Mouse (Mus musculus) hindbrain, embryonic 13.5 days (tissue): ENCODE measurements around the gene Cdc6. TPM values are rescaled to one million over a fixed set of nuclear protein-coding genes. Genes with fewer than 3 reads are reported as not detected.
A peak's percentile ranks its signal among the peaks of the same experiment; 100 is the strongest.

Source experiments
- ATAC-seq: fragments of 200-750 bp; cut with Nextera tagmentation; 2 replicates; pipeline ENCODE4 v1.8.0; 2017; ENCODE audit warnings: moderate TSS enrichment; ENCODE audit not compliant: low FRiP score
- H3K27ac ChIP-seq: fragments of 300-500 bp; sonication (generic); 2 replicates; pipeline ENCODE4 v1.5.1; 2015; ENCODE audit warnings: inconsistent platforms, mild to moderate bottlenecking, moderate library complexity
- H3K27me3 ChIP-seq: fragments of 300-500 bp; sonication (generic); 2 replicates; pipeline ENCODE4 v1.6.1; 2015; ENCODE audit warnings: mild to moderate bottlenecking, inconsistent platforms
- H3K36me3 ChIP-seq: fragments of 300-500 bp; sonication (generic); 2 replicates; pipeline ENCODE4 v1.6.1; 2015; ENCODE audit warnings: mild to moderate bottlenecking, inconsistent platforms
- H3K4me1 ChIP-seq: fragments of 300-500 bp; sonication (generic); replicated peaks from 2 replicates; pipeline ENCODE4 v1.6.1; 2015; ENCODE audit warnings: inconsistent platforms
- H3K4me2 ChIP-seq: fragments of 300-500 bp; sonication (generic); 2 replicates; pipeline ENCODE4 v1.6.1; 2015; ENCODE audit warnings: inconsistent platforms, mild to moderate bottlenecking, moderate library complexity
- H3K4me3 ChIP-seq: fragments of 300-500 bp; sonication (generic); 2 replicates; pipeline ENCODE4 v1.5.1; 2015; ENCODE audit warnings: mild to moderate bottlenecking, inconsistent platforms
- H3K9ac ChIP-seq: fragments of 300-500 bp; sonication (generic); 2 replicates; pipeline ENCODE4 v1.6.1; 2015; ENCODE audit warnings: mild to moderate bottlenecking, inconsistent platforms
- H3K9me3 ChIP-seq: fragments of 300-500 bp; sonication (generic); 2 replicates; pipeline ENCODE4 v1.6.1; 2016; ENCODE audit warnings: inconsistent platforms
- WGBS: fragments of 180-500 bp; shearing (Covaris S2); methylation state at CpG from one replicate; pipeline ENCODE4 v1.1.7; 2015; 5-methylcytosine and 5-hydroxymethylcytosine counted together
- polyA plus RNA-seq: library from polyadenylated mRNA; unstranded; fragments of >200 nt; fragmentation: Nextera tagmentation; extraction: Ambion mirVana; gene quantifications from 2 replicates; pipeline ENCODE4 v1.2.1, GENCODE M21; 2015

Cdc6 gene
- polyA plus RNA-seq, 1 experiment from 2014 or later, result 6.0 TPM

- H3K4me3 ChIP-seq, result peak overlapping the region; percentile 63
- peak overlapping the region; percentile 69; the same call in 1 of the 2 replicates for H3K27ac ChIP-seq
- H3K9me3 ChIP-seq, result no peaks in the 10 kb centered on the region
- peak overlapping the region; percentile 83 for H3K9ac ChIP-seq
- peaks cover 9% of the 10 kb centered on the region; the same call in 1 of the 2 replicates for H3K27me3 ChIP-seq
- H3K36me3 ChIP-seq, result no peaks in the 10 kb centered on the region
- no peak for ATAC-seq
- peaks cover 77% of the 10 kb centered on the region for H3K4me1 ChIP-seq
- H3K4me2 ChIP-seq, result peak overlapping the region; percentile 94
- WGBS, result under 1% methylated on average over 29 of the region's 29 CpGs
Observed at GRCm38 (mm10) chr11:98936170-98936569, 28.6 kb downstream of the Cdc6 start.

GRCm38 (mm10) chr11:98936606-98937409 is 29.2 kb downstream of the Cdc6 start:
- Histone ChIP-seq H3K27me3 (peaks cover 9% of the 10 kb centered on the region; the same call in 1 of the 2 replicates), H3K9ac (peak overlapping the region; percentile 83), H3K27ac (peak overlapping the region; percentile 69), H3K4me2 (peak overlapping the region; percentile 94), H3K4me3 (peak overlapping the region; percentile 63), H3K36me3 (no peaks in the 10 kb centered on the region), H3K9me3 (no peaks in the 10 kb centered on the region), H3K4me1 (peaks cover 77% of the 10 kb centered on the region)
- WGBS, result 4% methylated on average over 23 of the region's 23 CpGs
- ATAC-seq, result peak; percentile 22

- H3K4me2 ChIP-seq, result peak overlapping the region; percentile 94
- no peaks in the 10 kb centered on the region for H3K36me3 ChIP-seq
- peaks cover 9% of the 10 kb centered on the region; the same call in 1 of the 2 replicates for H3K27me3 ChIP-seq
- no peaks in the 10 kb centered on the region for H3K9me3 ChIP-seq
- peak overlapping the region; percentile 83 for H3K9ac ChIP-seq
- H3K4me1 ChIP-seq, result peaks cover 77% of the 10 kb centered on the region
- H3K27ac ChIP-seq, result peak overlapping the region; percentile 76
- peak; percentile 86 for ATAC-seq
- peak overlapping the region; percentile 63 for H3K4me3 ChIP-seq
- WGBS, result under 1% methylated on average over 38 of the region's 38 CpGs
Observed at GRCm38 (mm10) chr11:98937410-98937913, 29.9 kb downstream of the Cdc6 start.

GRCm38 (mm10) chr11:98937914-98938694 is 30.5 kb downstream of the Cdc6 start:
- peak overlapping the region; percentile 63 for H3K4me3 ChIP-seq
- H3K9me3 ChIP-seq, result no peaks in the 10 kb centered on the region
- peaks cover 77% of the 10 kb centered on the region for H3K4me1 ChIP-seq
- peak overlapping the region; percentile 94 for H3K4me2 ChIP-seq
- no peaks in the 10 kb centered on the region for H3K36me3 ChIP-seq
- H3K9ac ChIP-seq, result peak overlapping the region; percentile 83
- H3K27ac ChIP-seq, result peak overlapping the region; percentile 76
- no peak; the same call in 1 of the 2 replicates for ATAC-seq
- WGBS, result under 1% methylated on average over 39 of the region's 39 CpGs
- peaks cover 9% of the 10 kb centered on the region; the same call in 1 of the 2 replicates for H3K27me3 ChIP-seq

GRCm38 (mm10) chr11:98938701-98939083 is 31.1 kb downstream of the Cdc6 start:
- peak overlapping the region; percentile 63 for H3K4me3 ChIP-seq
- peaks cover 77% of the 10 kb centered on the region for H3K4me1 ChIP-seq
- H3K4me2 ChIP-seq, result peak overlapping the region; percentile 94
- no peaks in the 10 kb centered on the region for H3K36me3 ChIP-seq
- no peaks in the 10 kb centered on the region for H3K9me3 ChIP-seq
- peaks cover 9% of the 10 kb centered on the region; the same call in 1 of the 2 replicates for H3K27me3 ChIP-seq
- WGBS, result 45% methylated on average over 7 of the region's 7 CpGs
- no peak for ATAC-seq
- peak overlapping the region; percentile 83 for H3K9ac ChIP-seq
- no peak overlapping the region for H3K27ac ChIP-seq

- 45% methylated on average over 15 of the region's 15 CpGs for WGBS
- Histone ChIP-seq H3K27me3 (peaks cover 9% of the 10 kb centered on the region; the same call in 1 of the 2 replicates), H3K9me3 (no peaks in the 10 kb centered on the region), H3K4me3 (peak overlapping the region; percentile 63), H3K27ac (peak overlapping the region; percentile 92; the same call in 1 of the 2 replicates), H3K36me3 (no peaks in the 10 kb centered on the region), H3K4me1 (peaks cover 82% of the 10 kb centered on the region), H3K9ac (peak overlapping the region; percentile 70), H3K4me2 (peak overlapping the region; percentile 94)
- no peak for ATAC-seq
Observed at GRCm38 (mm10) chr11:98939084-98939952, 31.7 kb downstream of the Cdc6 start.

GRCm38 (mm10) chr11:98939953-98940641 is 32.5 kb downstream of the Cdc6 start:
- WGBS, result 55% methylated on average over 11 of the region's 11 CpGs
- ATAC-seq, result no peak
- Histone ChIP-seq H3K9ac (peak overlapping the region; percentile 70), H3K27ac (peak overlapping the region; percentile 92), H3K27me3 (peaks cover 8% of the 10 kb centered on the region; the same call in 1 of the 2 replicates), H3K4me3 (peak overlapping the region; percentile 63; the same call in 1 of the 2 replicates), H3K4me1 (peaks cover 90% of the 10 kb centered on the region), H3K9me3 (no peaks in the 10 kb centered on the region), H3K36me3 (no peaks in the 10 kb centered on the region), H3K4me2 (peak overlapping the region; percentile 94)

- WGBS, result 46% methylated on average over 3 of the region's 3 CpGs
- Histone ChIP-seq H3K9me3 (no peaks in the 10 kb centered on the region), H3K4me2 (peak overlapping the region; percentile 94), H3K27me3 (peaks cover 4% of the 10 kb centered on the region; the same call in 1 of the 2 replicates), H3K9ac (peak overlapping the region; percentile 70), H3K4me3 (no peak overlapping the region), H3K36me3 (no peaks in the 10 kb centered on the region), H3K27ac (peak overlapping the region; percentile 92), H3K4me1 (peaks cover 97% of the 10 kb centered on the region)
- no peak for ATAC-seq
Observed at GRCm38 (mm10) chr11:98940776-98941175, 33.2 kb downstream of the Cdc6 start.

GRCm38 (mm10) chr11:98941341-98941825 is 33.8 kb downstream of the Cdc6 start:
- Histone ChIP-seq H3K9me3 (no peaks in the 10 kb centered on the region), H3K4me2 (peak overlapping the region; percentile 94), H3K27me3 (no peaks in the 10 kb centered on the region), H3K4me1 (peaks cover 95% of the 10 kb centered on the region), H3K36me3 (no peaks in the 10 kb centered on the region), H3K27ac (peak overlapping the region; percentile 92), H3K4me3 (peak overlapping the region; percentile 50), H3K9ac (peak overlapping the region; percentile 70)
- 0 out of 2 replicates have a peak, but pooled peaks have one; percentile 0 for ATAC-seq
- WGBS, result 2% methylated on average over 12 of the region's 12 CpGs

GRCm38 (mm10) chr11:98941826-98942550 is 34.4 kb downstream of the Cdc6 start:
- 3% methylated on average over 15 of the region's 15 CpGs for WGBS
- peak; percentile 37 for ATAC-seq
- Histone ChIP-seq H3K27me3 (no peaks in the 10 kb centered on the region), H3K27ac (peak overlapping the region; percentile 92), H3K4me3 (peak overlapping the region; percentile 50), H3K9ac (peak overlapping the region; percentile 70), H3K36me3 (no peaks in the 10 kb centered on the region), H3K4me2 (peak overlapping the region; percentile 94), H3K9me3 (no peaks in the 10 kb centered on the region), H3K4me1 (peaks cover 90% of the 10 kb centered on the region)
